Mouse (Mus musculus): ENCODE results near the gene Vash2. TPM values are rescaled to one million over a fixed set of nuclear protein-coding genes. Genes with fewer than 3 reads are reported as not detected.
A peak's percentile ranks its signal among the peaks of the same experiment; 100 is the strongest.

Vash2 gene
- total and polyA plus RNA-seq, 3 experiments = 0.04 to 0.17 (median 0.16) TPM

- Histone ChIP-seq H3K79me2 (replicated peaks; ENCODE audit: control insufficient read depth, extremely low read depth, insufficient read depth, poor library complexity, severe bottlenecking) (no peaks in the 10 kb centered on the region), H3K27me3 (replicated peaks) (no peaks in the 10 kb centered on the region), H3K4me1 (ENCODE audit: control insufficient read depth in 1 of 2, insufficient read depth in 2 of 2) (peaks cover 0 to 5% of the 10 kb centered on the region in 2 experiments; a peak in 1 of 4 replicates), H3K9me3 (replicated peaks; ENCODE audit: low read length) (peaks cover 9% of the 10 kb centered on the region), H3K36me3 (replicated peaks in 1 of 2; ENCODE audit: control insufficient read depth in 1 of 2, insufficient read depth in 1 of 2, low read length in 1 of 2) (peaks cover 0 to under 1% of the 10 kb centered on the region in 2 experiments), H3K9ac (ENCODE audit: insufficient read depth, low read depth) (no peak overlapping the region), H3K4me3 (replicated peaks in 1 of 3; ENCODE audit: low read depth in 2 of 3, low read length in 2 of 3, poor library complexity in 1 of 3) (no peak overlapping the region), H3K4me2 (ENCODE audit: insufficient read depth, low read depth, poor library complexity, severe bottlenecking) (no peak overlapping the region), H3K27ac (ENCODE audit: insufficient read depth, low read depth) (no peak overlapping the region)
- dilution Hi-C loops (cut with MboI; ENCODE audit: extremely low pct_ligation_motif_present, extremely low pct_unique_long_range_greater_than_20kb, low sequenced_read_pairs) (no loop called here), in situ Hi-C loops (cut with MboI; ENCODE audit: low pct_ligation_motif_present, low pct_unique_long_range_greater_than_20kb, low sequenced_read_pairs) (no loop called here)
- DNase-seq (ENCODE audit: extremely low read depth) = no peak
- no peak for TF ChIP-seq CHD2 (IDR thresholded peaks at IDR 0.05; ENCODE audit: low read length)
- TF ChIP-seq KAT2A (IDR thresholded peaks at IDR 0.05; ENCODE audit: insufficient replicate concordance, low read length) = no peak
Observed at GRCm38 (mm10) chr1:190995548-190995947, 16.5 kb upstream of the Vash2 start.

GRCm38 (mm10) chr1:190989437-190990082 lies 10.5 kb upstream of the Vash2 start:
- no peak overlapping the region for H3K27ac ChIP-seq (ENCODE audit: insufficient read depth, low read depth)
- TF ChIP-seq RAD21 (IDR thresholded peaks at IDR 0.05; ENCODE audit: low read depth, low read length) (peak; percentile 70), USF2 (conservative IDR thresholded peaks at IDR 0.05; ENCODE audit: low read depth, low read length) (no peak), SMC3 (IDR thresholded peaks at IDR 0.05; ENCODE audit: low read depth, low read length) (peak; percentile 74), CTCF (conservative IDR thresholded peaks at IDR 0.05 in 1 of 2, IDR thresholded peaks at IDR 0.05 in 1 of 2; ENCODE audit: low read depth in 2 of 2, low read length in 2 of 2) (peak; percentile 39 to 65; a peak in 3 of 4 replicates)
- in situ Hi-C loops (cut with MboI; ENCODE audit: low pct_ligation_motif_present, low pct_unique_long_range_greater_than_20kb, low sequenced_read_pairs) (no loop called here), dilution Hi-C loops (cut with MboI; ENCODE audit: extremely low pct_ligation_motif_present, extremely low pct_unique_long_range_greater_than_20kb, low sequenced_read_pairs) (no loop called here)
- H3K79me2 ChIP-seq (replicated peaks; ENCODE audit: control insufficient read depth, extremely low read depth, insufficient read depth, poor library complexity, severe bottlenecking) = no peaks in the 10 kb centered on the region
- H3K27me3 ChIP-seq (replicated peaks) = no peaks in the 10 kb centered on the region
- DNase-seq (ENCODE audit: extremely low read depth) = no peak
- H3K4me3 ChIP-seq (replicated peaks in 1 of 3; ENCODE audit: low read depth in 2 of 3, low read length in 2 of 3, poor library complexity in 1 of 3) = no peak overlapping the region
- H3K36me3 ChIP-seq (replicated peaks in 1 of 2; ENCODE audit: control insufficient read depth in 1 of 2, insufficient read depth in 1 of 2, low read length in 1 of 2) = no peaks in the 10 kb centered on the region
- no peaks in the 10 kb centered on the region for H3K9me3 ChIP-seq (replicated peaks; ENCODE audit: low read length)
- H3K4me2 ChIP-seq (ENCODE audit: insufficient read depth, low read depth, poor library complexity, severe bottlenecking) = no peak overlapping the region
- no peak overlapping the region for H3K9ac ChIP-seq (ENCODE audit: insufficient read depth, low read depth)
- H3K4me1 ChIP-seq (ENCODE audit: control insufficient read depth in 1 of 2, insufficient read depth in 2 of 2) = peaks cover 5 to 27% of the 10 kb centered on the region in 2 experiments; a peak in 3 of 4 replicates

GRCm38 (mm10) chr1:190981412-190981811 lies 2.3 kb upstream of the Vash2 start:
- Histone ChIP-seq H3K4me2 (ENCODE audit: insufficient read depth, low read depth, poor library complexity, severe bottlenecking) (peak overlapping the region; percentile 17), H3K4me1 (ENCODE audit: control insufficient read depth in 1 of 2, insufficient read depth in 2 of 2) (peaks cover 11 to 27% of the 10 kb centered on the region in 2 experiments), H3K27me3 (replicated peaks) (peaks cover 6% of the 10 kb centered on the region), H3K4me3 (replicated peaks in 1 of 3; ENCODE audit: low read depth in 2 of 3, low read length in 2 of 3, poor library complexity in 1 of 3) (peak overlapping the region in 1 of 3 experiments; percentile 7), H3K9me3 (replicated peaks; ENCODE audit: low read length) (peaks cover 6% of the 10 kb centered on the region), H3K27ac (ENCODE audit: insufficient read depth, low read depth) (peak overlapping the region; percentile 23; the same call in 1 of the 2 replicates), H3K9ac (ENCODE audit: insufficient read depth, low read depth) (no peak overlapping the region), H3K36me3 (replicated peaks in 1 of 2; ENCODE audit: control insufficient read depth in 1 of 2, insufficient read depth in 1 of 2, low read length in 1 of 2) (no peaks in the 10 kb centered on the region), H3K79me2 (replicated peaks; ENCODE audit: control insufficient read depth, extremely low read depth, insufficient read depth, poor library complexity, severe bottlenecking) (no peaks in the 10 kb centered on the region)
- dilution Hi-C loops (cut with MboI; ENCODE audit: extremely low pct_ligation_motif_present, extremely low pct_unique_long_range_greater_than_20kb, low sequenced_read_pairs) = no loop called here
- DNase-seq (ENCODE audit: extremely low read depth) = peak; percentile 88
- in situ Hi-C loops (cut with MboI; ENCODE audit: low pct_ligation_motif_present, low pct_unique_long_range_greater_than_20kb, low sequenced_read_pairs) = no loop called here
- TF ChIP-seq MXI1 (IDR thresholded peaks at IDR 0.05; ENCODE audit: low read depth, low read length) (no peak), MEF2A (IDR thresholded peaks at IDR 0.05; ENCODE audit: borderline replicate concordance, low read depth, low read length) (peak; percentile 57; the same call in 1 of the 2 replicates), ETS1 (conservative IDR thresholded peaks at IDR 0.05; ENCODE audit: low read depth, low read length) (peak; percentile 40; the same call in 1 of the 2 replicates), UBTF (IDR thresholded peaks at IDR 0.05; ENCODE audit: low read depth, low read length) (no peak), NELFE (IDR thresholded peaks at IDR 0.05; ENCODE audit: low read depth, low read length) (0 out of 2 replicates have a peak, but pooled peaks have one; percentile 42), RCOR1 (conservative IDR thresholded peaks at IDR 0.05; ENCODE audit: low read depth, low read length) (no peak), MAZ (IDR thresholded peaks at IDR 0.05; ENCODE audit: low read depth, low read length) (no peak), CHD2 (IDR thresholded peaks at IDR 0.05; ENCODE audit: low read length) (0 out of 2 replicates have a peak, but pooled peaks have one; percentile 21), GABPA (IDR thresholded peaks at IDR 0.05; ENCODE audit: insufficient replicate concordance, low read depth, low read length) (no peak), IRF4 (IDR thresholded peaks at IDR 0.05; ENCODE audit: low read depth, low read length) (peak; percentile 46; the same call in 1 of the 2 replicates), CTCF (conservative IDR thresholded peaks at IDR 0.05 in 1 of 2, IDR thresholded peaks at IDR 0.05 in 1 of 2; ENCODE audit: low read depth in 2 of 2, low read length in 2 of 2) (no peak), ZKSCAN1 (IDR thresholded peaks at IDR 0.05; ENCODE audit: borderline replicate concordance, low read depth, low read length) (no peak), JUND (conservative IDR thresholded peaks at IDR 0.05; ENCODE audit: low read depth, low read length) (no peak), MYC (IDR thresholded peaks at IDR 0.05; ENCODE audit: low read depth, low read length) (peak; percentile 72; the same call in 1 of the 2 replicates), RAD21 (IDR thresholded peaks at IDR 0.05; ENCODE audit: low read depth, low read length) (no peak), ZMIZ1 (IDR thresholded peaks at IDR 0.05; ENCODE audit: low read depth, low read length) (no peak), CHD1 (IDR thresholded peaks at IDR 0.05; ENCODE audit: low read depth, low read length) (no peak), HCFC1 (IDR thresholded peaks at IDR 0.05; ENCODE audit: low read depth, low read length) (no peak), POLR2AphosphoS2 (IDR thresholded peaks at IDR 0.05; ENCODE audit: low read depth, low read length) (no peak), MAX (IDR thresholded peaks at IDR 0.05; ENCODE audit: low read length) (peak; percentile 83), USF1 (IDR thresholded peaks at IDR 0.05; ENCODE audit: low read depth, low read length) (no peak)
